Mouse (Mus musculus) embryonic facial prominence, embryonic 15.5 days (tissue): ENCODE results near the gene Ggt5. TPM values are rescaled to one million over a fixed set of nuclear protein-coding genes. Genes with fewer than 3 reads are reported as not detected.

ENCODE experiments used
- ATAC-seq: fragments of 200-750 bp; cut with Nextera tagmentation; 2 replicates; pipeline ENCODE4 v1.8.0; 2017; ENCODE audit warnings: low read depth, moderate TSS enrichment; ENCODE audit not compliant: insufficient number of reproducible peaks, low FRiP score, low TSS enrichment
- H3K27ac ChIP-seq: fragments of 300-500 bp; sonication (generic); replicated peaks from 2 replicates; pipeline ENCODE4 v1.5.1; 2015; ENCODE audit warnings: mild to moderate bottlenecking, inconsistent platforms
- H3K27me3 ChIP-seq: fragments of 300-500 bp; sonication (generic); 2 replicates; pipeline ENCODE4 v1.6.1; 2015; ENCODE audit warnings: inconsistent platforms
- H3K36me3 ChIP-seq: fragments of 300-500 bp; sonication (generic); 2 replicates; pipeline ENCODE4 v1.6.1; 2015; ENCODE audit warnings: mild to moderate bottlenecking, inconsistent platforms
- H3K4me1 ChIP-seq: fragments of 300-500 bp; sonication (generic); 2 replicates; pipeline ENCODE4 v1.6.1; 2015; ENCODE audit warnings: inconsistent platforms
- H3K4me2 ChIP-seq: fragments of 300-500 bp; sonication (generic); replicated peaks from 2 replicates; pipeline ENCODE4 v1.6.1; 2015; ENCODE audit warnings: mild to moderate bottlenecking, inconsistent platforms
- H3K4me3 ChIP-seq: fragments of 300-500 bp; sonication (generic); replicated peaks from 2 replicates; pipeline ENCODE4 v1.5.1; 2015; ENCODE audit warnings: mild to moderate bottlenecking, inconsistent platforms
- H3K9ac ChIP-seq: fragments of 300-500 bp; sonication (generic); 2 replicates; pipeline ENCODE4 v1.6.1; 2015; ENCODE audit warnings: inconsistent platforms
- H3K9me3 ChIP-seq: fragments of 300-500 bp; sonication (generic); replicated peaks from 2 replicates; pipeline ENCODE4 v1.6.1; 2016; ENCODE audit warnings: inconsistent platforms
- WGBS: fragments of 180-500 bp; shearing (Covaris S2); methylation state at CpG from one replicate; pipeline ENCODE4 v1.1.7; 2015; 5-methylcytosine and 5-hydroxymethylcytosine counted together
- polyA plus RNA-seq: library from polyadenylated mRNA; unstranded; fragments of >200 nt; fragmentation: Nextera tagmentation; extraction: Ambion mirVana; gene quantifications from 2 replicates; pipeline ENCODE4 v1.2.1, GENCODE M21; 2015

Gene Ggt5
- polyA plus RNA-seq, 1 experiment from 2014 or later = 3.2 TPM

- Histone ChIP-seq H3K36me3 (no peaks in the 10 kb centered on the region), H3K9me3 (no peaks in the 10 kb centered on the region), H3K4me1 (peaks cover 24% of the 10 kb centered on the region), H3K27me3 (no peaks in the 10 kb centered on the region; the same call in 1 of the 2 replicates), H3K9ac (no peak overlapping the region), H3K4me2 (peak overlapping the region; percentile 17; the same call in 1 of the 2 replicates), H3K27ac (no peak overlapping the region; the same call in 1 of the 2 replicates), H3K4me3 (no peak overlapping the region; the same call in 1 of the 2 replicates)
- 53% methylated on average over 16 of the region's 16 CpGs for WGBS
- ATAC-seq = no peak
Measured at GRCm38 (mm10) chr10:75589651-75590050, 511 bp downstream of the Ggt5 start.

GRCm38 (mm10) chr10:75591211-75591894 lies 2.2 kb downstream of the Ggt5 start:
- Histone ChIP-seq H3K4me1 (peaks cover 19% of the 10 kb centered on the region), H3K9me3 (no peaks in the 10 kb centered on the region), H3K36me3 (no peaks in the 10 kb centered on the region), H3K27me3 (no peaks in the 10 kb centered on the region), H3K4me2 (no peak overlapping the region), H3K4me3 (no peak overlapping the region), H3K27ac (no peak overlapping the region), H3K9ac (no peak overlapping the region)
- 76% methylated on average over 12 of the region's 12 CpGs for WGBS
- ATAC-seq = no peak

- Histone ChIP-seq H3K4me3 (no peak overlapping the region), H3K4me1 (peaks cover 19% of the 10 kb centered on the region), H3K36me3 (no peaks in the 10 kb centered on the region), H3K27me3 (no peaks in the 10 kb centered on the region), H3K9me3 (no peaks in the 10 kb centered on the region), H3K9ac (no peak overlapping the region), H3K4me2 (no peak overlapping the region), H3K27ac (no peak overlapping the region)
- ATAC-seq = no peak
- WGBS = 78% methylated on average over 7 of the region's 7 CpGs
Measured at GRCm38 (mm10) chr10:75592585-75592984, 3.4 kb downstream of the Ggt5 start.

GRCm38 (mm10) chr10:75595981-75596380 lies 6.8 kb downstream of the Ggt5 start:
- Histone ChIP-seq H3K9me3 (no peaks in the 10 kb centered on the region), H3K4me1 (peaks cover 7% of the 10 kb centered on the region; the same call in 1 of the 2 replicates), H3K27me3 (no peaks in the 10 kb centered on the region), H3K4me3 (no peak overlapping the region), H3K9ac (no peak overlapping the region), H3K27ac (no peak overlapping the region), H3K4me2 (no peak overlapping the region), H3K36me3 (no peaks in the 10 kb centered on the region)
- ATAC-seq = no peak
- WGBS = 64% methylated on average over 8 of the region's 8 CpGs

GRCm38 (mm10) chr10:75600189-75600730 lies 11.1 kb downstream of the Ggt5 start:
- no peak for ATAC-seq
- Histone ChIP-seq H3K36me3 (no peaks in the 10 kb centered on the region), H3K27me3 (no peaks in the 10 kb centered on the region), H3K9me3 (no peaks in the 10 kb centered on the region), H3K27ac (no peak overlapping the region), H3K9ac (no peak overlapping the region), H3K4me1 (no peaks in the 10 kb centered on the region), H3K4me3 (no peak overlapping the region), H3K4me2 (no peak overlapping the region)
- 80% methylated on average over 7 of the region's 7 CpGs for WGBS

GRCm38 (mm10) chr10:75605162-75605846 lies 16.2 kb downstream of the Ggt5 start:
- Histone ChIP-seq H3K4me2 (no peak overlapping the region), H3K9ac (no peak overlapping the region), H3K4me1 (no peaks in the 10 kb centered on the region), H3K27me3 (no peaks in the 10 kb centered on the region), H3K4me3 (no peak overlapping the region), H3K9me3 (no peaks in the 10 kb centered on the region), H3K36me3 (no peaks in the 10 kb centered on the region), H3K27ac (no peak overlapping the region)
- no peak; the same call in 1 of the 2 replicates for ATAC-seq
- WGBS = 38% methylated on average over 11 of the region's 11 CpGs

GRCm38 (mm10) chr10:75607253-75607652 lies 18.1 kb downstream of the Ggt5 start:
- Histone ChIP-seq H3K36me3 (no peaks in the 10 kb centered on the region), H3K4me2 (no peak overlapping the region), H3K9ac (no peak overlapping the region), H3K9me3 (no peaks in the 10 kb centered on the region), H3K27ac (no peak overlapping the region), H3K27me3 (no peaks in the 10 kb centered on the region), H3K4me1 (no peaks in the 10 kb centered on the region), H3K4me3 (no peak overlapping the region)
- WGBS = 84% methylated on average over 4 of the region's 4 CpGs
- ATAC-seq = no peak

GRCm38 (mm10) chr10:75608975-75609374 lies 19.8 kb downstream of the Ggt5 start:
- no peak overlapping the region for H3K4me2 ChIP-seq
- H3K27me3 ChIP-seq = no peaks in the 10 kb centered on the region
- H3K4me1 ChIP-seq = no peaks in the 10 kb centered on the region
- H3K27ac ChIP-seq = no peak overlapping the region
- no peak for ATAC-seq
- no peak overlapping the region for H3K4me3 ChIP-seq
- H3K9ac ChIP-seq = no peak overlapping the region
- no peaks in the 10 kb centered on the region for H3K36me3 ChIP-seq
- H3K9me3 ChIP-seq = no peaks in the 10 kb centered on the region
- WGBS = 92% methylated on average over 11 of the region's 11 CpGs

- WGBS = 64% methylated on average over 7 of the region's 7 CpGs
- Histone ChIP-seq H3K4me3 (no peak overlapping the region), H3K9me3 (no peaks in the 10 kb centered on the region), H3K4me1 (no peaks in the 10 kb centered on the region), H3K36me3 (no peaks in the 10 kb centered on the region), H3K27ac (no peak overlapping the region), H3K27me3 (no peaks in the 10 kb centered on the region), H3K9ac (no peak overlapping the region), H3K4me2 (no peak overlapping the region)
- no peak for ATAC-seq
Measured at GRCm38 (mm10) chr10:75610486-75610885, 21.3 kb downstream of the Ggt5 start.

GRCm38 (mm10) chr10:75616044-75616443 lies 26.9 kb downstream of the Ggt5 start:
- H3K4me3 ChIP-seq = no peak overlapping the region
- no peaks in the 10 kb centered on the region for H3K27me3 ChIP-seq
- no peaks in the 10 kb centered on the region for H3K4me1 ChIP-seq
- no peaks in the 10 kb centered on the region for H3K36me3 ChIP-seq
- no peak overlapping the region for H3K27ac ChIP-seq
- ATAC-seq = no peak
- H3K9me3 ChIP-seq = no peaks in the 10 kb centered on the region
- H3K4me2 ChIP-seq = no peak overlapping the region
- 91% methylated on average over 4 of the region's 4 CpGs for WGBS
- no peak overlapping the region for H3K9ac ChIP-seq

- no peak overlapping the region for H3K27ac ChIP-seq
- H3K4me1 ChIP-seq = no peaks in the 10 kb centered on the region
- no peak overlapping the region for H3K4me3 ChIP-seq
- no peaks in the 10 kb centered on the region for H3K36me3 ChIP-seq
- no peak for ATAC-seq
- 43% methylated on average over 3 of the region's 3 CpGs for WGBS
- H3K4me2 ChIP-seq = no peak overlapping the region
- H3K9me3 ChIP-seq = no peaks in the 10 kb centered on the region
- H3K9ac ChIP-seq = no peak overlapping the region
- no peaks in the 10 kb centered on the region for H3K27me3 ChIP-seq
Measured at GRCm38 (mm10) chr10:75620818-75621217, 31.7 kb downstream of the Ggt5 start.
